Mouse (Mus musculus) forebrain, embryonic 12.5 days (tissue): ENCODE measurements at regions not wholly inside any gene's neighbourhood (a gene's known extent, or its start where the extent isn't known, plus 50 kb on each side); places are given as distances from the start of the nearest gene placed in this dataset.

ENCODE experiments used
- ATAC-seq: fragments of 200-750 bp; cut with Nextera tagmentation; 2 replicates; pipeline ENCODE4 v1.8.0; 2017; ENCODE audit warnings: moderate TSS enrichment; ENCODE audit not compliant: low FRiP score
- H3K27ac ChIP-seq: fragments of 300-500 bp; sonication (generic); 2 replicates; pipeline ENCODE4 v1.5.1; 2016; ENCODE audit warnings: mild to moderate bottlenecking
- H3K27me3 ChIP-seq: fragments of 300-500 bp; sonication (generic); 2 replicates; pipeline ENCODE4 v1.6.1; 2016; ENCODE audit warnings: mild to moderate bottlenecking
- H3K36me3 ChIP-seq: fragments of 300-500 bp; sonication (generic); replicated peaks from 2 replicates; pipeline ENCODE4 v1.6.1; 2016; ENCODE audit warnings: mild to moderate bottlenecking
- H3K4me1 ChIP-seq: fragments of 300-500 bp; sonication (generic); 2 replicates; pipeline ENCODE4 v1.6.1; 2016
- H3K4me2 ChIP-seq: fragments of 300-500 bp; sonication (generic); 2 replicates; pipeline ENCODE4 v1.6.1; 2016; ENCODE audit warnings: mild to moderate bottlenecking, moderate library complexity
- H3K4me3 ChIP-seq: fragments of 300-500 bp; sonication (generic); replicated peaks from 2 replicates; pipeline ENCODE4 v1.5.1; 2016; ENCODE audit warnings: mild to moderate bottlenecking
- H3K9ac ChIP-seq: fragments of 300-500 bp; sonication (generic); 2 replicates; pipeline ENCODE4 v1.6.1; 2016; ENCODE audit warnings: mild to moderate bottlenecking
- H3K9me3 ChIP-seq: fragments of 300-500 bp; sonication (generic); 2 replicates; pipeline ENCODE4 v1.6.1; 2016
- WGBS: fragments of 180-500 bp; shearing (Covaris S2); methylation state at CpG from one replicate; pipeline ENCODE4 v1.1.7; 2016; 5-methylcytosine and 5-hydroxymethylcytosine counted together

DNA sequence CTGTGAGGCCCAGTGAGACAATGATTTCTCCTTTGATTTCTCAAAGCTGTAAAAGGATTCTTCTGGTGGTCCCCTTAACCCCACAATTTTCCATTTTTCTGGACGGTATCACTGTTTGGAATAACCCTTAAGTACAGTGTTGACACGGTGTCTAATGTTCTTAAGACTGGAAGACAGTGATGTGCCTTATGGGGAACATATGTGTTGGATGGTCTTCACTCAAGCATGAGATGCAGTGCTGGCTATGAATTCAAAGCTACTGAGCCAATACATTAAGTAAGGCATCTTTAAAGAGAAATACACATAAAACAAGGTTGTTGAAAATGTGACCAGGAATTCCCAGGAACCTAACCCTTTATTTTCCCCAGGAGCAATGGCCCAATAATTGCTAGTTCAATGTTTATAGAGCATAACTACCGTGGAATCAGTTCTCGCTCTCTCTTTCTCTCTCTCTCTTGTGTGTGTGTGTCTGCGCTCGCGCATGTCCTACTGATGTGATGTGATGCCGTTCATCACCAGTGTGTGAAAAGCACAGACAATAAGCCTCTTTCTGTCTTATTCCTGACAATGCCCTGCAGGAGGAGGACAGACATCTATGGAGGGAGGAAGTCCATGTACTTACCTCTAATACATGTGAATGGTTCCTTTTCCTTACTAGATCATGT lies 125.4 kb upstream of the Peli1 start:
- Histone ChIP-seq H3K4me1 (peaks cover 16% of the 10 kb centered on the region), H3K4me3 (no peak overlapping the region), H3K9ac (no peak overlapping the region), H3K4me2 (no peak overlapping the region), H3K9me3 (no peaks in the 10 kb centered on the region), H3K27me3 (no peaks in the 10 kb centered on the region), H3K36me3 (no peaks in the 10 kb centered on the region), H3K27ac (no peak overlapping the region)
- ATAC-seq: no peak
- 86% methylated on average over 8 of the region's 8 CpGs for WGBS

DNA sequence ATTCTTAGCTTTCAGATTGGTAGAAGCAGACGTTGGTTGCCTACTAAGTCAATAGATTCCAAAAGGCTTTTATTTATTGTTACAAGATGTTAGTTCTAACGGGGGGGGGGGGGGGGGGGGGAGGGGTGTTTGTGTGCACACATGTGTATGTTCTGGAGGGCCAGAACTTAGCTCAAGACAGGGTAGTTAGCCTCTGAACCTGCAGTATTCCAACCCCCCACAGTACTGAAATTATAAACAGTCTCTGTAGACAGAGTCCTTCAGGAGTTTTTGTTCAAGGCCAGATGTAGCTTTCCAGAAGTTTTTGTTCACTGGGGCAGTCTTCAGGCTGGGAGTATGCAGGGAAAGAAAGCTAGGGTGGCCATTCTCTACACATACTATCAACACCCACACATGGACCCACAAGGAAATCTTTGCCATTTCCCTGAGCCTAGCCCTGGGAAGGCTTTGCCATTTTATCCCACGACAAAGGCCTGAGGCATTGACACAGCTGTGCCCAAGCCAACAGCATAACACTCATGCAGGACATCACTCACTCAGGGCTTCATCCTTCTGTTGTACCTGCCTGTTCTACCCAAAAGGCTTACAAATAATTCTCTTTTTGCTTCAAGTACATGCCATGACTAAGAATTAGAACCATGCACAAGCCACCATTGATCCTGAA lies 123.6 kb upstream of the Peli1 start:
- no peak for ATAC-seq
- Histone ChIP-seq H3K27me3 (no peaks in the 10 kb centered on the region), H3K9me3 (no peaks in the 10 kb centered on the region), H3K4me1 (peaks cover 16% of the 10 kb centered on the region), H3K4me2 (no peak overlapping the region), H3K9ac (no peak overlapping the region), H3K27ac (peak overlapping the region; percentile 38), H3K4me3 (no peak overlapping the region), H3K36me3 (no peaks in the 10 kb centered on the region)
- 41% methylated on average over 3 of the region's 3 CpGs for WGBS

- Histone ChIP-seq H3K9me3 (no peaks in the 10 kb centered on the region), H3K4me3 (no peak overlapping the region), H3K27me3 (no peaks in the 10 kb centered on the region), H3K27ac (no peak overlapping the region), H3K4me2 (no peak overlapping the region), H3K36me3 (no peaks in the 10 kb centered on the region), H3K4me1 (peaks cover 16% of the 10 kb centered on the region), H3K9ac (no peak overlapping the region)
- no peak for ATAC-seq
- 39% methylated on average over 2 of the region's 2 CpGs for WGBS
Observed at GRCm38 (mm10) chr11:20968341-20968740, 122.8 kb upstream of the Peli1 start.

- Histone ChIP-seq H3K9ac (no peak overlapping the region), H3K4me1 (peaks cover 6% of the 10 kb centered on the region), H3K36me3 (no peaks in the 10 kb centered on the region), H3K4me3 (no peak overlapping the region), H3K4me2 (no peak overlapping the region), H3K27me3 (no peaks in the 10 kb centered on the region), H3K27ac (no peak overlapping the region), H3K9me3 (no peaks in the 10 kb centered on the region)
- WGBS: 80% methylated on average over 3 of the region's 3 CpGs
- ATAC-seq: no peak
Observed at GRCm38 (mm10) chr11:20973141-20973540, 118.0 kb upstream of the Peli1 start.

- no peak overlapping the region for H3K4me2 ChIP-seq
- H3K9me3 ChIP-seq: no peaks in the 10 kb centered on the region
- H3K4me1 ChIP-seq: no peaks in the 10 kb centered on the region; the same call in 1 of the 2 replicates
- 94% methylated on average over 2 of the region's 2 CpGs for WGBS
- no peaks in the 10 kb centered on the region for H3K36me3 ChIP-seq
- no peak overlapping the region for H3K27ac ChIP-seq
- ATAC-seq: no peak
- H3K9ac ChIP-seq: no peak overlapping the region
- no peak overlapping the region for H3K4me3 ChIP-seq
- no peaks in the 10 kb centered on the region for H3K27me3 ChIP-seq
Observed at GRCm38 (mm10) chr11:20981588-20981987, 109.5 kb upstream of the Peli1 start.

GRCm38 (mm10) chr11:20982010-20982409 lies 109.1 kb upstream of the Peli1 start:
- no peaks in the 10 kb centered on the region for H3K27me3 ChIP-seq
- ATAC-seq: no peak
- H3K36me3 ChIP-seq: no peaks in the 10 kb centered on the region
- H3K4me1 ChIP-seq: no peaks in the 10 kb centered on the region; the same call in 1 of the 2 replicates
- H3K9ac ChIP-seq: no peak overlapping the region
- H3K4me3 ChIP-seq: no peak overlapping the region
- no peak overlapping the region for H3K4me2 ChIP-seq
- H3K9me3 ChIP-seq: no peaks in the 10 kb centered on the region
- WGBS: 83% methylated on average over 1 of the region's 1 CpGs
- no peak overlapping the region for H3K27ac ChIP-seq

DNA sequence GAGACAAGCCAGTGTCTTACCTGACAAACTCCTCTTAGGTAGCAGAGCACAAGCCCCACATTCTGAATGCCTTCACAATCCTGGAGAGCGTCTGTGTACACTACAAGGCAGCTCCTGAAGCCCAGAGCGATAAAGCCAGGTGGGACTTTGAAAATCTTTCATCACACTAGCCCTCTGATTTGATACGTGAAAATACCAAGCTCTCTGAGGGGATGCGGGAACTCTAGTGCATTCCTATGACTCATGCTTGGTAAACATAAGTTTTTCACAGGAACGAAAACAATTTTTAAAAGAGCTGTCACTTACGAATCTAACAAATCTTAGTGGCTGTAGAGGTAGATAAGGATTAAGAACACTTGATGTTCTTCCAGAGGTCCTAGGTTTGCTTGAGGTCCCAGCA lies 108.6 kb upstream of the Peli1 start:
- H3K4me3 ChIP-seq: no peak overlapping the region
- WGBS: 91% methylated on average over 6 of the region's 6 CpGs
- H3K4me2 ChIP-seq: no peak overlapping the region
- no peaks in the 10 kb centered on the region for H3K36me3 ChIP-seq
- H3K4me1 ChIP-seq: peaks cover under 1% of the 10 kb centered on the region; the same call in 1 of the 2 replicates
- no peaks in the 10 kb centered on the region for H3K27me3 ChIP-seq
- H3K9me3 ChIP-seq: no peaks in the 10 kb centered on the region
- ATAC-seq: no peak
- H3K9ac ChIP-seq: no peak overlapping the region
- H3K27ac ChIP-seq: no peak overlapping the region

DNA sequence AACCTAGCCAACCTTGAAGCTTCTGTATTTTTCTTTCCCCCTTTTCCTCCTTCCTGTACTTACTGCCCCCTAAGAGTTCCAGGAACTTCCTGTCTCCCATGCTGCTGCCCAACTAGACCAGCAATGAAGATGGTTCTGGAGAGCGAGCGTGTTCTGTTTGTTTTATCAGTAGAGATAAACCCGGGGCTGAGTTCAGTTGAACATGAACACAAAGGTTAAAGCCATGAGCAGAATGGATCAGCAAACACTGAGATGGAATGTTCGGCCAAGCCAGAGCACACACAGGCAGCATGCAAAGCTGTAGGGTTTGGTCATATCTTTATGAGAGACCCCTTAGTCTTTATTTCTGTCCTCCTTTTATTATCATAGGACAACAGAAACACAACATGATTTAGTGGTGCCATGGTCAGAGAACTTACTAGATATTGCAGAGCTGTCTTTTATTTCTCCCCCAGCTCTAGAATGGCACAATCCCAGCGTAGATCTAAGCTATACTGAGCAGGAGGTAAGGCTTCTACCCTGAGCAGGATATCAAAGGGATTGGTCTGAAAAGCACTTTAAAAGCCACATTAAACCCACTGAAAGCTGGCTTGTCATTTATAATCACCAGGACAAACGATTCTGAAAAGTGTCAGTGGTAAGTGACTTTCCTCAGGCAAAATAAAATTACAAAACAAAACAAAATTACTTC lies 105.9 kb upstream of the Peli1 start:
- H3K9ac ChIP-seq: no peak overlapping the region
- peaks cover 10% of the 10 kb centered on the region; the same call in 1 of the 2 replicates for H3K4me1 ChIP-seq
- no peak for ATAC-seq
- H3K4me3 ChIP-seq: no peak overlapping the region
- no peaks in the 10 kb centered on the region for H3K36me3 ChIP-seq
- WGBS: 56% methylated on average over 6 of the region's 6 CpGs
- no peak overlapping the region for H3K27ac ChIP-seq
- no peaks in the 10 kb centered on the region for H3K9me3 ChIP-seq
- H3K4me2 ChIP-seq: no peak overlapping the region
- H3K27me3 ChIP-seq: no peaks in the 10 kb centered on the region

DNA sequence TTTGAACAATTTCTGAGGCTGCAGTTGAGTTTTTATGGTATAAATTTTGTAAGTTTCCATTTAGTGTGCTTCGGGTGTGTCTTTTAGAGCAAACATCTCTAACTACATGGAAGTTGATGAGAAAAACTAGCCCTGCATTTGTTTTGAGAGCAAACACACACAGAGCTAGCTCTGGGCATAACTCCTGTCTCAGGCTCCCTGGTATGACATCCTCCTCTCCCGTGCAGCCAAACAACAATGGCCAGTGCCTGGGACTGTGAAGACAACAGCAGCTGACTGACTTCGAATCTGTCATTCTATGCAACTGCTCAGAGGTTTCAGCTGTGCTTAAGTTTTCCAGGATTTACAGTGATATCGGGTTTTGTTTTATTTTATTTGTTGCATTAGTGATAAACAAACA lies 105.3 kb upstream of the Peli1 start:
- no peak overlapping the region for H3K4me3 ChIP-seq
- H3K9me3 ChIP-seq: no peaks in the 10 kb centered on the region
- no peak overlapping the region for H3K4me2 ChIP-seq
- H3K4me1 ChIP-seq: peaks cover 10% of the 10 kb centered on the region; the same call in 1 of the 2 replicates
- H3K36me3 ChIP-seq: no peaks in the 10 kb centered on the region
- H3K9ac ChIP-seq: no peak overlapping the region
- no peaks in the 10 kb centered on the region for H3K27me3 ChIP-seq
- H3K27ac ChIP-seq: no peak overlapping the region
- no peak for ATAC-seq
- 48% methylated on average over 4 of the region's 4 CpGs for WGBS

GRCm38 (mm10) chr11:20987171-20987815 lies 103.8 kb upstream of the Peli1 start:
- WGBS: 64% methylated on average over 5 of the region's 5 CpGs
- ATAC-seq: peak; percentile 73
- Histone ChIP-seq H3K9me3 (no peaks in the 10 kb centered on the region), H3K4me1 (peaks cover 10% of the 10 kb centered on the region; the same call in 1 of the 2 replicates), H3K9ac (no peak overlapping the region), H3K27me3 (no peaks in the 10 kb centered on the region), H3K4me2 (no peak overlapping the region), H3K36me3 (no peaks in the 10 kb centered on the region), H3K27ac (peak overlapping the region; percentile 32; the same call in 1 of the 2 replicates), H3K4me3 (no peak overlapping the region)

DNA sequence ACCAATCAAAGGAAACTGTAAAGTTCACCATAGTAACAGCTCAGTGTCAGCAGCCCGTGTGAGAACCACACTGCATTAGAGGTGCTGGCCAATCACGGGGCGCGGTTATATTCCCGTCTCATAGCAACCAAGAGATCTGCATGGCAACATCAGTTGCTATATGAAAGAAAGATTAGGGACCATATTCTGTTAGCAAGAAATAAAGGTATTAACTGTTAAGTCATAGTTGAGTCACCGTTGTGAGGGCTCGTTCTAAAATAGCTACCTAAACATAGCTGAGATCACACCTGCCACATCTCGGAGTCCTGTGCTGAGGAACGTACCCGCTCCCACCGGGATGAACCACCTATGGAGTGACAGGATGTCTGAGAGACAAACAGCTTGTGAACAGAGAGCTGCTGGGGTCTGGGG lies 103.2 kb upstream of the Peli1 start:
- Histone ChIP-seq H3K36me3 (no peaks in the 10 kb centered on the region), H3K4me3 (no peak overlapping the region), H3K4me2 (no peak overlapping the region), H3K9me3 (no peaks in the 10 kb centered on the region), H3K4me1 (peaks cover 10% of the 10 kb centered on the region; the same call in 1 of the 2 replicates), H3K27me3 (no peaks in the 10 kb centered on the region), H3K9ac (no peak overlapping the region), H3K27ac (peak overlapping the region; percentile 68)
- ATAC-seq: peak; percentile 93
- WGBS: 78% methylated on average over 11 of the region's 11 CpGs

DNA sequence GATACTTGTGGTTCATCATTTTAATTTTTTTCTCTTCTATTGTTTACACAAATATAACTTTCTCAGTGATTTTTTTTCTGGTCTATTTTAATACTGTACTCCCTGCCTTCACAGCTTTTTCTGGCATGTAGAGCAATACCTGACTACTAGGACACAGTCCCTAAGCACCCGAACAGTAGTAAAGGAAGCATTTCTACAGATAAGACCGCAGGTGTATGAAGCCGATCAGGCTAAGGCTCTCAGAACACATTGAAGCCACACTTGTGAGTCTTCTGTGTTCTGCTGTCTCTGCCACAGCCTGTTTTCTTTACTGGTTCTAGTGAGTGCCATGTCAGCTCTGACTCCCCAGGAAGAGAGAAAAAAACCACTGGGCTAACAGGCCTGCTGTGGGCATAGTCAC lies 102.2 kb upstream of the Peli1 start:
- H3K9ac ChIP-seq: no peak overlapping the region
- H3K4me1 ChIP-seq: peaks cover 10% of the 10 kb centered on the region; the same call in 1 of the 2 replicates
- H3K27me3 ChIP-seq: no peaks in the 10 kb centered on the region
- H3K4me3 ChIP-seq: no peak overlapping the region
- H3K36me3 ChIP-seq: no peaks in the 10 kb centered on the region
- no peak overlapping the region for H3K4me2 ChIP-seq
- H3K9me3 ChIP-seq: no peaks in the 10 kb centered on the region
- no peak overlapping the region for H3K27ac ChIP-seq
- 97% methylated on average over 3 of the region's 3 CpGs for WGBS
- ATAC-seq: no peak
